Mouse (Mus musculus) right cerebral cortex, postnatal 25 days (tissue): ENCODE measurements around the gene Shoc2.
"Not testable (repeated sequence)": the region's sequence is repeated elsewhere in the genome, so short reads cannot be mapped to it uniquely, and the experiment has no call there.

Experiments used
- DNase-seq: peaks from one replicate; pipeline ENCODE4 v3.0.0; 2022

Gene Shoc2

DNA sequence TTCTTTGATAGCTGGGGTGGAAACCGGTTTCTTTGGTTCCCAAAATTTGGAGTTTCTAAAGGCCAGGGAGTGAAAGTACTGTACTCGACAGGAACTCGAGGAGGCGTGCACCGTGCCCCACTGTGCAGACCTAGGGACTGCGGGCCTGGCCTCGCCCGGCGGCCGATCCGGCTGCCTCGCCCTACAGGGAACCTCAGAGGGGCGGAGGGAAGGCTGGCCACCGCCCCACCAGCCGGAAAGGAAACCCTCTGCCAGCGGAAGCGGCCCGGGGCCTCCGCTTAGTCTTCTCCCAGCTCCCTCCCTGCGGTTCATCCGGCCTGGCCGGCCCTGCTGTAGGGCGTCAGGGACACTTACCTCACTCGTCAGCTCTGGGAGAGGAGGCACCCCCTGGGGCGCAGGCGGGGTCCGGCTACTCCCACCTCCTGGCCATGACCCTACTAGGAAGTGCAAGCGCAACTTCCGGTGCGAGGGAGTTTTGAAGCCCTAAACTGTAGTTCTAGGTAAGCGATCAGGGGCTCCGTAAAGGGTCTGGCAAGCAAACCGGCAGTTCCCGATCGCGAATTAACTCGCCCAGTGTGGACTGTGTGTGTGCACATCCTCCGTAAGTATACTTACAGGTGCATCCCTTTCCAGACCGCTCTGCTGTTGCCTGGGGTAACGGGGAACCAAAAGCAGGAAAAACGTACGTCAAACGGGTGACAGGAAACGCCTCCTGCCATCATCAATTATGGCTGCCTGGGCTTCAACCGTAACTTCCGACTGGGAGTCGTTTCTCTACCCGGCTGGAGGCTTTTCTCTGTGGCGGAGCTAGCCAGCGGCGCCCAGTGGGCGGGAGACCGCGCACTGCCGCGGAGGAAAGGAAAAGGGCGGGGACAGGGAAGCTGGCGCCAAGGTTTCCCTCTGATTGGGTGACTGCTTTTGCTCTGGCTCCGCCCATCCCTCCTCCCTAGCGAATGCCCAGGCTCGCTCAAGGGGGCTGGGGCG is at the start of gene Shoc2, which contains the start of gene Bbip1:
Shoc2 (plus strand) TSS at position 505 of the 984 bp plus-strand sequence.
Bbip1 (minus strand) TSS at position 826 of the 984 bp plus-strand sequence.
- peak; percentile 99 for DNase-seq

DNA sequence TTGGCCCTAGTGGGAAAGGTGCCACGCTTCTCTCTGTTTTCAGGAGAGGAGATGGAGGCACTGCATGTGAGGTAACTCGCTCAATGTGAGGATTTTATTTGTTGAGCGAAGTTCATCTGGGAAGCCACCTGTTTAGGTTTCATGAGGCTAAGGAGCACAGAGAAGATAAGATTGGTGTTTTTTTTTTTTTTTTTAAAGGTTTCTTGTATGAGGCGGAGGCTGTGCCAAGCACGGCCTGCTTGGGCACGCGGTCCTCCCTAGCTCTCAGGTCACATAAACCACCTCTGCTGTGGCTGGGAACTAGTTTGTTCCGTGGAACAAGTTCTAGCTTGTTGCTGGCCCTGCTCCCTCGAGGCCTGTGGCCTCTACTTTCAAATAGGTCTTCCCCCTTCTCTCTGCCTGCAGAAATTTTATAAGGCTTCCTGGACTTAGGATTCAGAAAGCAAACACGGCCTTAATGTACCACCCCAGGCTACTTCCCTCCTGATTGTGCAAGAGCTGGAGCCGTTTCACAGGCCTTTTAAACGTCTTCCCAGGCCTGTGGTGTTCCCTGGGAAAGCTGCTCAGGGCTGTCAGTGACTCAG is 49.5 kb upstream of the Shoc2 start:
- no peak for DNase-seq

DNA sequence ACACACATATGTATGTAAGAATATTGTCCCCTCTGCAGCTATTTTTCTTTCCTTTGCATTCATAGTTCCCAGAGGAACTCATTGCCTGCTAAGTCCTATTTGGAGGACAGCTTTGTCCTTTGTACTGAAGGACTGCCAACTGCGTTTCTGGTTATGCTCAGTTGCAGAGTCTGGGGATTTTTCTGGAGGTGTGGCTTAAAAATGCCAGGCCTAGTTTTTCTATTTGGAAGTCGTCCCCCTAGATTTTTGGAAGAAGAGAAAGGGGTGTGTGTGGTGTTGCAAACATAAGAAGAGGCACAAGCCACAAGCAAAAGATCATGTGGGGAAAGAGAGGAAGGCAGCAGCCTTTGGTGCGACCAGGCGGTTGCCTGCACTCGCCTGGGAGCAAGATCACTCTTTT is 46.1 kb upstream of the Shoc2 start:
- no peak for DNase-seq

DNA sequence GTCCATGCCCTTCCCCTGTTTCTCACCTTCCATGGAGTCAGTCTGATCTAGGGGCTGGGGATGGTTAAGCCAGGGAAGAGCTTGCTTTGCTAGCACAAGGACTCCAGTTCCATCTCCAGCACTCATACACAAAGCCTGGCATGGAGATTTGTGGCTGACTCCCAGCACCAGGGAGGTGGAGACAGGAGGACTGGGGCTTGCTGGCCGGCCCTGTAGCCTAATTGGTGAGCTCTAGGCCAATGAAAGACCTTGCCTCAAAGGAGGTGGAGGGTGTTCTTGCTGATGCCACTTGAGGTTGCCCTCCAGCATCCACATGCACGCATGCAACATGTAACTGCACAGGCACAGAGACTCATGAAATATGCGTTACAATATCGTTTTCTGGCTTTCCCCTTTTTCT is 45.6 kb upstream of the Shoc2 start:
- DNase-seq, result no peak

DNA sequence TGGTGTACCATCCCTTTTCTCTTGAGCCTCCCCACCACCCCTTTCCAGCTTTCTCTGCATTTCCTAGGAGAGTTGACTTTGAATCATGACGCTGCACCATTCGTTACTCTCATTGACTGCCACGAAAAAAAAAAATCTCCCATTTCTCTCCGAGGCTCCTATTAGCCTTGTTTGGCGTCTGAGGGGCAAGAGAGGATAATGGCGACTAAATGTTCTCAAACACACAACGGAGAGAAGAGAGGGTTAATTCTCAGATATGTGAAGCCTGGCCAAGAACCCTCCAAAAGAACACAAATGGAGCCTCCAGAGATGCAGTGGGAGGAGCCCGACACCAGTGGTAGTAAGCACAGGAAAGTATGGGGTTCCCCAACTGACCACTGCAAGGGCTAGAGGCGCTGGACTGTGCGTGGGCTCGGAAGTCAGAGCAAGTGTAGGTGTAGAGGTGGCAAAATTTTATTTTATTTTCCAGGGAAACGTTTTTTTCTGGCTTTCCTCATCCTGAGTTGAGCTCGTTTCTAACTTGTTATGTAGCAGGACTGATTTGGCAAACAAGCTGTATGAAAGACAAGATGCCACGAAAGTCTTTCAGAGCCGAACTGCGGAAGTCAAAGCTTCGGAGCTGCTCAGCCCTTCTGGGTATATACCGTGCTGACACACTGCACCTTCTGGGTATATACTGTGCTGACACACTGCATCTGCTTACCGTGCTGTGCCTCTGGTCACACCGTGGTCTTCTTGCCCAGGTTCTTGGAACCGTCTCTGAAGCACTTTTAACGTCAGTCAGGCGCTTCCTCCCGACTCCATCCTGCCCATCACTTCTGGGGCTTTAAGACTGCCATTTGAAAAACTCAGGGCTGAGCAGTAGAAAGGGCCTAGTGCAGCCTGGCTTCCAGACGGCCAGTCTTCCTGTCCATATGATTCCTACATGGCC is 44.9 kb upstream of the Shoc2 start:
- DNase-seq, result no peak

DNA sequence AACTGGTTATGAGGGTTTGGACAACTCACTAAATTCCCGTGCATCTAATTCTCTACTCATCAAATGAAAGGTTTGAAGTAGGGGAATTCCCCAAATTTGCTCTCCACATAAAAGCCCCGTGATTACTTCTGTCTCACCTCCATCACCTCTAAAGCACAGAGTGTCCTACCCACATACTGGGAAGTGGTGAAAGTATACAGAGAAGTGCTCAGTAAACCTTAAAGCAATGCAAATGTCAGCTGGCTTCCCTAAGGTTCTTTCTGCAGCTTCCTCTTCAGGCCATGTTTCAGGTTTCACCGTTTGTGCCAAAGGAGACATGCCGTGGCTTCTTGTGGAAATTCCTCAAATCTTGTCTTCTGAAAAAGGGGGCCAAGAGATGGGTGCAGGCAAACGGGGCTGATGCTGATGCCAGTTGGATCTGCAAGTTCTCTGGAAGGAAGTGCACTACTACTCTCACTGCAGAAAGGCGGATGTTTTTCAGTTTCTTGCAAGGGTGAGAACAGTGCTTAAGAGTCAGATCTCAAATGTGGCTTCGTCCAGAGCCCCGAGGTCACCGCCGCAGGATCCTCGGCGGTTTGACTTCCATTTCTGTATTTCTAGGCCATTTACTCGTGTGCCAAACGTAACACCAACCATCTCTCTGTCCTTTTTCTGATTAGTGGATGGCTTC is 44.0 kb upstream of the Shoc2 start:
- DNase-seq, result no peak

DNA sequence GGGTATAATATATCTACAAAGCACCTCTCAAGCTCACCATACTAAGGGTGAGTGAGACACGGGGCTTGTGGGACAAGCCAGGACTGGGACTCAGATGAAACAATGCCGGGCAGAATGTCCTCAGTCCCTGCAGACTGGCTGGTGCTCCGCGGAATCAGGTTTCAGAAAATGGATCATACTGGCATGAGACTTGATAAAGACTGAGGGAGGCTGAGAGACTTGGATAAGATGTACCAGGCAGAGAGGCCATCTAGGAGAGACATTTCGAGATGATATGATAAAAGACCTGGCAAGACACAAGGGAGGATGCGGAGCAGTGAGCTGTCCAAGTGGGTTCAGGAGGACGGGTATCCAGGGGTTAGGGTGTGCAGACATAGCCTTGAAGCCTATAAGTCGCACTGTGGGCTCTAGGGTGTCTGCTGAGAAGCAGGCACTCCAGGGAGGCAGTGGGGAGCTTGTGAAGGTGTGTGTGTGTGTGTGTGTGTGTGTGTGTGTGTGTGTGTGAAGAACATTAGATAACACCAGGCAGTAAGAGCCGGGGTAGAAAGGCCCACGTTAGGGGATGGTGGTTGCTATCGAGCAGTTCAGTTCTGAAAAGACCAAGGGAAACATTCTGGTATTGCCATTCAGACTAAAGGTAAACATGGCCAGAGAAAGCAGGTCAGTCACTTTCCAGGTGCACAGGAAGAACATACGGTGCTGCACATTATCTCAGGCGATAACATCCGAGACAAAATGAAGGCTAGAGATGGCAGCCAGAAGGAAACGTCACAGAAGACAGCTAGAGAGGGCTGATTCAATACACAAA is 42.0 kb upstream of the Shoc2 start:
- DNase-seq, result no peak

DNA sequence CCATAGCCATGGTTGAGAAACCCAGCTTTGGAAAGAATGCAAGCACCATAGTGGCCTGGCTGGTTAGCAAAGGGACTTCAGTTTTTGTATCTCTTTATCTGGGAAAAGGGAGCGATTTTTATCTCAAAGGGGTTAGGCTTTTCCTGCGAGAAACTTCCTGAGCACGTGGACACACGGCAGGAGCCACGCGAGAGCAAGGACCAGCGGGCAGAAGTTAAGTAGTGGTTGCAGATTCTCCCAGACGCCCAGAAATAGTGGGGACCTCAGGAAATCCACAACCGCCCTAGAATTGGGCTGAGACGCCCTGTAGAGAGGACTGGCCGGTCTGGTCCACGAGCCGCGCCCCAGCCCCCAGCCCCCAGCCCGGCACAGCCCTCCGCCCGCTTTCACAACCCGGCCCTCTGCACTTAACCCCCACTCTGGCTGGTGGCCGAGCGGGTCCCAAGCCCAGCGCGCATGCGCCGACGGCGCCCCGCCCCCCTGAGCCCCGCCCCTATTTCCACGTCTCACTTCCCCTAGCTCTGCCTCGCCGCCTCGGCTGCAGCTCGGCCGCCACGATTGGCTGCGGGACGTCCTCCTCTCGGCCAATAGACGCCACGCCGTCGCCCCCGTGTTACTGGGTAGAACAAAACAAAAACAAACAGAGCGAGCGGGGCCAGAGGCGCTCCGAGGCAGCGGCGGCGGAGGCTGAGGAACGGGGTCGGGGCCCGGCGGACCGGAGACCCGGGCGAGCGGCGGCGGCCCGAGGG is 41.2 kb upstream of the Shoc2 start:
- DNase-seq, result peak; percentile 95

DNA sequence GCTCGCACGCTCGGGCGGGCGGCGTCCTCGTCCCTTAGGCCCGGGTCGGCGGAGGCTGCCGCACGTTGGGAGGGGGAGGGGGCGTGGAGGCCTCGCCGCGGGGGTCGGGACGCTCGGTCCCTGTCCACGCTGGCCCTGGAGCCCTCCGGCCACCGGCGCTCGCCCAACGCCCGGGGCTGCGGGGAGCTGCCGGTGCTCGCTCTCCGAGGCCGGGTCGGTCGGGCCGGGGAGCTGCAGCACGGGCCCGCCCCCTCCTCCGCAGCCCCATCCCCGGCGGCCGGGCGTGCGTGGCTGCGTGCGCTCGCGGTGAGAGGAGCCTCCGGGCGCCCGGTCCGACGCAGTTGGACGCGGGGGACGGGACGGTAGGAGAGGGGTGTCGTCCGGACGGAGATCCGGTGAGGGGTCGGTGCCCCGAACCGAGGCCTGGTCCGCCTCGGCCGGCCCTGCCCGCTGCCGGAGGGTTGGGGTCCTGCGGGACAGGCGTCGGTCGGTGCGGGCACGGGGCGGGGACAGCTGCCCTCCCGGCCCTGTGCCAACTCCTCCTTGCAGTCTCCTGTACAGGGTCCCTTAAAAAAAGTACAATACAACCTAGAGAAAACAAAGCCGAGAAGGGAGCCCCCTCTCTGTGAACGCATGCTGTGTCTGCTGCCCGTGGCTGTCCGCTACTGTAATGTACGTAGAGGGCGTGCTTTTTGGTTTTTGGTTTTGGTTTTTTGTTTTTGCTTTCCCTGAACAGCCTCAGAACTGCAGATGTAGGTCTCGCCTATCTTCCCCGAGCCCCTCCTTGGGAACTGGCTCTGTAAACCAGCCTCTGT is 40.4 kb upstream of the Shoc2 start:
- DNase-seq, result peak; percentile 72

DNA sequence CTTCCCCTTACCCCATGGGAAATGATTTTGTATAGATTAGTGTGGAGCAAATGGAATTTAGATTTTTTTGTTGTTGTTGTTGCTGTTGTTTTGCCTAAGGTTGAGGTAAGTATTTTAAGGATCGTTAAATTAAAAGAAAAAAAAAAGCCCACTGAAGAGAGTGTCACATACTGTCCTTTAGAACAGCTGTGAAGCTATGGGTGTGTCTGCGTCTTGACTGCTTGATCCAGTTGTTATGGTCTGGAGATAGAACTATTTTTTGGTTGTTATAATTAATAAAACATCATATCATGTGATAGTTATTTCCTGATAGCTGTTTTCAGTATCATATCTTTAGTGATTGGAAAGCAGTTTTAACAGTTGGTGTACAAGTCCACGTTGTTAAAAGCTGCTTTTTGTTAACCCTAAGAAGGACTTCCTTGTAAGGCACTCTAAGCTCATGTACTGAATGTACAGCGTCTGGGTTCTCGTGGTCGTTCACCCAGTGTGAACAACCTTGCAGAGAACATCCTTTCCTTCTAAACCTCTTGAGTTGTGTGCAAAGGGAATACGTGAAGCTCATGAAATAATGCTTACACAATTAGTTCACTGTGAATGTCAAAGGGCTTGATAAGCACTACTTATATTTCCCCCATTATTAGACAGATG is 39.1 kb upstream of the Shoc2 start:
- no peak for DNase-seq

DNA sequence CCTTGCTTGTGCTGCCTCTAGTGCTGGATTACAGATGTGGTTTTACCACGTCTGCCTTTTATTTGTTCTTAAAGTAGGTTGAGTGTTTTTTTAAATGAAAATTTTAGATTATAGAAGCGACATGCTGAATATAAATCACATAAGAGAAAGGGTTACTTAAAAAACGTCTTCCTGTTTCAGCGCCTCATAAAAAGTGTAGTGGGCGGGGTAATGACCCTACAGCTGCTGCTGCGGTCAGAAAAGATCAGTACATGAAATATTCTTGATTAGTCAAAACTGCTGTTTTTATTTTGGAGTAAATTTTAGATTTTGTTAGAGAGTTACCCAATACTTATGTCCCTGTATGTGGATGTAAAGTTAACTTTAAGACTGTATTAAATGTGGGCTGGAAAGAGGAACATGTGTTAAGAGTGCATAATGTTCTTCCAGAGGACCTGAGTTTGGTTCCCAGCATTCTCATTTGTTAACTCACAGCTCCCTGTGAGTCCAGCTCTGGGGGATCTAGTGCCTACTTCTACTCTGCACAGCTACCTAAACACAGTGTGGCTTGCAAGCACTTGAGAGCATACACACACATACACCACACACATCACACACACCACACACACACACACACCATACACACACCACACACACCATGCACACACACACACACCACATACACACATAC is 37.9 kb upstream of the Shoc2 start:
- DNase-seq, result no peak

DNA sequence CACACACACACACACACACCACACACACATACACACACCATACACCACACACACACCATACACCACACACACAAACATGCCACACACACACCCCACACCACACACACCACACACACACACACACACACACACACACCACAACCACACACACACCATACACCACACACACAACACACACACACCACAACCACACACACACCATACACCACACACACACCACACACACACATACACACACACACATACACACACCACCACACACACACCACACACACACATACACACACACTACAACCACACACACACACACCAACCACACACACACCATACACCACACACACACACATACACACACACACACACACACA is 37.4 kb upstream of the Shoc2 start:
- not testable (repeated sequence) for DNase-seq

DNA sequence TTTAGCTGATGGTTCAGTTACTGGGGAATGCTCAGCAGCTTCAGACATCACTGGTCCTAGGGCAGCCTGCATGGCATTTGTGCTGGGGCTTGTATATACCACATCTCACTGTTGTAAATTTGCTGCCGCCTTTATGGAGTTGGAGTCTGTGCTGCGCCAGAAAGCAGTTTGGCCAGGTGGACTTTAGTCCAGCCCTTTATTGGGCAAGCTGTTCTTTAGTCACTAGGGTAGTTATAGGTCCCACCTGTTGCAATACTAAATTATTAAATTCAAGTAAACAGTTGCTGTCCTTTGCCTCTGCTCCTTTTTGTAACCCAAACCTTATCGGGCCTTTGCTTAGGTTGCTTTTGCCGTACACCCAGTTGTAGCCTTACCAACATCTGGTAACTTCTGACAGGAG is 29.2 kb upstream of the Shoc2 start:
- no peak for DNase-seq

DNA sequence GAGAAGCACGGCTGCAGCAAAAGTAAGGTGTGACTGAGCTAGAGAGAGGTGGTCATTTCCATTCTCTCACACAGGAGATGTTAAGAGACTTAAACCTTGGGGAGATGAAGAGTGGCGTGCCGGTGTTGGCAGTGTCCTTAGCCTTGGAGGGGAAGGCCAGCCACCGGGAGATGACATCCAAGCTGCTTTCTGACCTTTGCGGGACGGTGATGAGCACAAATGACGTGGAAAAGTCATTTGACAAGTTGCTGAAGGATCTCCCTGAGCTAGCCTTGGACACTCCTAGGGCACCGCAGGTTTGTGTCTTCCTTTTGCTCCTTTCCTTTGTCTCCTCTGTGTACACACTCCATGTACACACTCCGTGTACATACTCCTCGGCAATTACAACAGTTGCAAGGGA is 24.6 kb upstream of the Shoc2 start:
- DNase-seq, result no peak

DNA sequence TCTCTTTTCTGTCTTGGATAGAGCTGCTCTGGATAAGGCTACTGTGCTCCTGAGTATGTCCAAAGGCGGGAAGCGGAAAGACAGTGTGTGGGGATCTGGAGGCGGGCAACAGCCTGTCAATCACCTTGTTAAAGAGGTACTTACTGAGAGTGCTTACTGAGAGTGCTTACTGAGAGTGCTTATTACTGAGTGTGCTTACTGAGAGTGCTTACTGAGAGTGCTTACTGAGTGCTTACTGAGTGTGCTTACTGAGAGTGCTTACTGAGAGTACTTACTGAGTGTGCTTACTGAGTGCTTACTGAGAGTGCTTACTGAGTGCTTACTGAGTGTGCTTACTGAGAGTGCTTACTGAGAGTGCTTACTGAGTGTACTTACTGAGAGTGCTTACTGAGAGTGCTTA is 22.1 kb upstream of the Shoc2 start:
- DNase-seq, result not testable (repeated sequence)

DNA sequence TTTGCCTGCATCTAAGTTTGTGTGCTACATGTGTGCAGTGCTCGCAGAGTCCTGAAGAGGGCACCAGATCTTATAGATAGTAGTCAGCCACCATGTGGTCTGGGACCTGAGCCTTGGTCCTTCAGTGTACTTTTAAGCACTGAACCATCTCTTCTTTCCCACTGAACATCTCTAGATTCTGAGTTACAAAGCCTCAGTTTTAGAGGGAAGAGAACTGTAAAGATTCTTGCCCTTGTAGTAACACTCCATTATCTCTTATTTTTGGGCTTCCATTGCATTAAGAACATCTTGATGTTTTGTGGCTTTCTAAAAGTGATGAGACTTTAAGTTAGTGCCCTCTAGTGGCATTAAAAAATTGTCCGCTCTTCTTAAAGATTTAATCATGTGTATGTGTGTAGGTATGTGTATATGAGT is 18.8 kb upstream of the Shoc2 start:
- DNase-seq, result no peak

DNA sequence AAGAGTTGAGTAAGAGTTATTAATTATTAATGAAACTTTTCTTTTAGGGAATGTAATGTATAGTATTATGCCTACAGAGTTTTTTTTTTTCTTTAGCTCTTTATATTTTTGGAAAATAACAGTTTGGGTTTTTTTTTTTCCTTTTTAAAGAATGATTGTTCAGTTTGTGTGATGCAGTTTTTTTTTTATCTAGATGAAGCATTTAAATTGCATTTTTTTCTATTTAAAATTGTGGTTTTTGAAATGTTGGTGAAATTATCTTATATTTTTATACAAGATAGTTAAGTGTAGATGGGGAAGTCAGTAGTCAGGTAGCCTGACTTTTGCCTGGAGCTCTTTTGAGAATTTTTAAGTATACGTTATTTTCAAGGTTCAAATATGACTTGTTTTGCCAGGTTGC is 17.4 kb upstream of the Shoc2 start:
- no peak for DNase-seq

DNA sequence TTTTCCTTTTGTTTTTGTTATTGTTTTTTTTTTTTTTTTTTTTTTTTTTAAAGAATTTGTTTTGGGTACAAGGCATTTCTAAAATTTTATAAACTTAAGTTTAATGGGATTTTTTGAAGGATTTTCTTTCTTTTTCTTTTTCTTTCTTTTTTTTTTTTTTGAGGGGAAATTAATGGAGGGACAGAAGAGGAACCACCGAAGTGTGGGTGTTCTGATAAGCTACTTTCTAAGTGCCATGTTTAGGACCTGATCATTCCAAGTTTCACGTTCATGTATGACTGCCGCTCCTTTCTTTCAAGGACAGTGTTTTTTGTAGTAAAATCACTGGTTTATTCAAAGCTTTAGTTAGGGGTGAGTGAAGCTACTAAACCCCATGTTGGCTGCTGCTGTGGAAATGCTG is 14.9 kb upstream of the Shoc2 start:
- no peak for DNase-seq

DNA sequence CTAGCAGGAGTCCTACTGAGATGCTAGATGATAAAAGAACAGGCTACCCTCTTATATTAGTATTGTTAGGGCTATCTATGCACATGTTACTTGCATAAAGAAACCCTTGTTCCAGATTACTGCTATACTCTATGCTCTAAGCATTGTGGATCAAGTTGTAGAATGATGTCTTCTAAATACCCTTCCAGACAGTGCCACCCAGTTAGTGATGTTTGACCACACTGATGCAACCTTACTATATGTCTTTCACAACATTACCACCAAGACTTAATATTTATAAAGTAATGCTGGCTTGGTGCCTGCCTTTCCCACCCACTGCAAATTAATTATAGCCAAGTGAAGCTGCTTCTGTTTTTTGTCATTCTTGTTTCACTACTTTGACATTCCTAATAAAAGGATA is 11.1 kb upstream of the Shoc2 start:
- DNase-seq, result no peak
